Mouse (Mus musculus) mouse embryonic stem cell (cell line): Measurements from ENCODE around the gene Il20rb.

Experiments used
- in situ Hi-C, 2 experiments: fragments of 300-500 bp; cut with MboI; formaldehyde crosslinking; loops; 1 replicate in 1 of 2; 3 replicates in 1 of 2; pipeline ENCODE4 v1.14.3; 2019 to 2020; ENCODE audit warnings: low sequenced_read_pairs in 2 of 2, low pct_unique_long_range_greater_than_20kb in 1 of 2, mixed read lengths in 1 of 2; ENCODE audit not compliant: unreplicated experiment in 1 of 2

The Il20rb gene

DNA sequence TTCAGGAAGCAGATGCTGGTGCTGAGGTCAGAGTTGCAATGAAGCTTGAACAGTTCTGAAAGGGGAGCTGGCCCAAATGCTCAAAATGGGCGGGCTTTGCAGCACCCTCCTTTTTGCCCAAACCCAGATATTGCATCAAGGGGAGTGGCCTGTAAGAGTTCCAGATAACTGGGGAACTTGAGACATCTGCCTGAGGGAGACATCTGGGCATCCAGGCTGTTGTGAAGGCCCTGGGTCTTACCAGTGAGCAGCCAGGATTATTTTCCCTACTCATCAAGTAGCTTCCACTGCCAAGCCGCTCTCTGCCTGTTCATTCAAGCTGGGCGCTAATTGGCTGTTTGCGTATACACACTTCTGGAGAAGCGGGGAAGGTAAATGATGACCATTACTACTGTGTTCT, at the start of gene Il20rb:
TSS of gene Il20rb (minus strand) at position 358 of the 400 bp plus-strand sequence.
- in situ Hi-C loops = no loop called here

- in situ Hi-C loops = loop anchor here (25.0 kb wide), 1 partner anchor 377 kb away; no protein-coding TSS in a partner anchor
These were observed 49.2 kb upstream of the Il20rb start for GRCm38 (mm10) chr9:100535618-100536262.

GRCm38 (mm10) chr9:100534686-100535085, 48.1 kb upstream of the Il20rb start:
- in situ Hi-C loops = loop anchor here (25.0 kb wide), 1 partner anchor 378 kb away; no protein-coding TSS in a partner anchor

DNA sequence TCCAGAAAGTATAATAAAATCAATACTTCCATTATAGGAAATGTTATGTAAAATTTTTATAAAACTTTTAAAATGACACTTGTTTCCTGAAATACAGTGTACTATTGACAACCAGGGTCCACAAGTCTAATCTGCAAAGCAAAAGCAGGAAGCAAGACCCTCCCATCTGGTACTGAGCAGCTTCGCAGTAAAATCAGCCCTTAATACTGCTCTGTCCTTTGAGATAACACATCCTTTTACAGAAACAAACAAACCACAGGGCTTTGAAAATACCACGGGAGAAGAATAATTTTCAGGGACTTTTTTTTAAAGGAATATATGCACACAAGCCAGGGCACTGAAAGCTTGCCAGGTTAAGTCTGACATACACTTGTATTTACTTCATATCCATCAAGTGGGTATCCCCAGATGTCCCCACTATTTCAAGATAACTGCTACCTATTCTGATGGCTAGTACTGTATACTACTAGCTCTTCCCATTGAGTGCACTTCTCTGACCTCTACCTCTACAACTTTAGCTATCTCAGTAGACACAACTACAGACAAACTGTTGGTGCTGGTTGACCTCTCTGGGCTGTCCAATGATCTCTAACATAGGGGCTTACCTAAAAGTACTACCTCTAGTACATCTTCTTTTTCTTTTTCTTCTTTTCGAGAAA, 46.4 kb upstream of the Il20rb start:
- in situ Hi-C loops = loop anchor here (25.0 kb wide), 1 partner anchor 379 kb away; no protein-coding TSS in a partner anchor

- in situ Hi-C loops = loop anchor here (25.0 kb wide), 1 partner anchor 381 kb away; no protein-coding TSS in a partner anchor
These were observed 44.7 kb upstream of the Il20rb start for GRCm38 (mm10) chr9:100531296-100531695.

DNA sequence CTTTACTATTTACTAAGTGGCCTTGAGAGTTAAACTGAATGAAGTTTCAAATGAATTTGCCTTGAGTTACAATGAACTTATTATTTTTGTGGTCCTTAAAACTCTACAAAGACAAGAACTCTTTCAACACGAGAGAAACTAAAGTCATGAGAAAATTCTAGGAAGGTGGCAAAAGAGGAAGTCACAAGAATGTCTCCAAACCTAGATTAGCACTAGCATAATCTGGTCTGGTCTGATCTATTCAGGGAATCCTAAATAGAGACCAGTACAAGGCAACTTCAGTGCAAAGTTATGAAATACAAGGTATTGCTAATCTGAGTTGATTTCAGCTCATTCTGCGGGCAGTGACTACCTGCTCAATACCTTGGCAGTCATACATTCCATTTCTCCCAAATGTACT, 38.6 kb upstream of the Il20rb start:
- in situ Hi-C loops = loop anchor here (25.0 kb wide), 1 partner anchor 387 kb away; no protein-coding TSS in a partner anchor

- in situ Hi-C loops = no loop called here
These were observed 35.4 kb upstream of the Il20rb start for GRCm38 (mm10) chr9:100522029-100522428.

- in situ Hi-C loops = no loop called here
These were observed 34.0 kb upstream of the Il20rb start for GRCm38 (mm10) chr9:100520586-100520985.

- in situ Hi-C loops = no loop called here
These were observed 33.4 kb upstream of the Il20rb start for GRCm38 (mm10) chr9:100520012-100520411.

- in situ Hi-C loops = no loop called here
These were observed 21.0 kb upstream of the Il20rb start for GRCm38 (mm10) chr9:100507581-100507980.

DNA sequence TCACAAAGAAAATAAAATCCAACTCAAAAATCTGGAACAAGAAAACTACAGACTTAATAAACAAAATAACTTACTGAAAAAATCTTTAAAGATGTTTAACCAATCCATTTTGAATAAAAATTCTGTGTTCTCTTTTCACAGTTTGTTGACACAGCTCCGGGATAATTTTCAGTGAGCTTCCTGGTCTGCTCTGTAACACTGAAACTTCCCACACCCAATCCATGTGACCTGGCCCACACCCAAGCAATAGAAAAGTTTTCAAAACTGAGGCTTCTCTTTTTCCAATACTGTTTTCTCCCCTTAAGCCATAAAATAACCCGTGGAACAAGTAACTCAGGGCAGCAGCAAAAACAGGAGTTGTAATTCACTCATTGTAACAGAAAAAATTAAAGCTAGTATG, 20.1 kb upstream of the Il20rb start:
- in situ Hi-C loops = no loop called here

GRCm38 (mm10) chr9:100505498-100505897, 18.9 kb upstream of the Il20rb start:
- in situ Hi-C loops = no loop called here

GRCm38 (mm10) chr9:100493611-100494261, 7.1 kb upstream of the Il20rb start:
- in situ Hi-C loops = no loop called here

GRCm38 (mm10) chr9:100491424-100491823, 4.8 kb upstream of the Il20rb start:
- in situ Hi-C loops = no loop called here

DNA sequence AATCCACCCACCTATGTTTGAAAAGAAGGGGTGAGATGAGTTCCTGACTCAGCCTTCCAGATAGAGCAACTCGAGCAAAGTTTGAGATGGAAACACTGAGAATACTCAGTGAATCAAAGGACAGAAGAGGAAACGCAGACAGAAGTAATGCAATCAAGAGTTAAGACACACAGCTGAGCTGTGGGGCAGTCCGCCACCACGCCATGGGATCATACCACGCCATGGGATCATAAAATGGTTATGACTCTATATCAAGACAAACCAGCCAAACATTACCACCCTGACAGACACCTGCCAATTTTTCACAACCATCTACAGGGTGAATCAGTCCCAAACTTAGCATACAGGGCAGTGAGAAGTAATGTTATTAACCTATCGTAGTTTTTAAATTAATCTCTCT, 2.4 kb upstream of the Il20rb start:
- in situ Hi-C loops = no loop called here

- in situ Hi-C loops = no loop called here
These were observed 1.6 kb upstream of the Il20rb start for GRCm38 (mm10) chr9:100488056-100488713.

DNA sequence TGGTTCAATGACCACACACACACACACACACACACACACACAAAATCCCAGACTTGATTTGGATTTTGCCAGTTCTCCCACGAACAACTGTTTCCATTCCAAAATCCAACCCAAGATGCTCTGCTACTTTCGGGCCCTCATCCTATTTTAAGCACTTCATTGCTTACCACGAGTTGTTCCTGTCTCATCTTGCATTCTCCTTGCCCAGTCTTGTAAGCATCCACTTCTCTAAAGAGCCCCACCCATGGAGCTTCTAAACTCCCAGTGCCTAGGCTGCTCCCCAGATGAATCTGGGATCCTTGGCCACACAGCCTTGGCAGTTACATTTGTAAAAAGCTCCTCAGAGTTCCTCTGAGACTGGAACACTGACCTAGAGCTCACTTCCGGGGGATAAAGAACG, 3.3 kb downstream of the Il20rb start:
- in situ Hi-C loops = no loop called here

GRCm38 (mm10) chr9:100481626-100482025, 5.0 kb downstream of the Il20rb start:
- in situ Hi-C loops = no loop called here

DNA sequence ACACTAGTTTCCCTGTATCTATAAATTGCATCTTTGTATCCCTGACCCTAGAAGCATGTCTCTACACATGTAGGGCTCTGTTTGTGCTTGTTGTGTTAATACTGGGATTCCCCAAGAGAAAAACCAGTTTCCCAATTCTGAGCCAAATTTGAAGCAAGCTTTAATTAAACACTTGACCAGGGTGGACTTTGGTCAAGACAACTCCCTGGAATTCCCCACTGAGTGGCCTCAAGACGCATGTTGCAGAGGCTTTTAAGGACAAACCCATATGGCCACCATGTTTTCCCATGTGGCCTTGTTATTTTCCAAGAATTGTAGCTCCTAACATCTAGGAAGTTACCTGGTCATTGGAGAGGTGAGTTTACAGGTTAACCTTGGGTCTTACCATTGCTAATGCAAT, 12.5 kb downstream of the Il20rb start:
- in situ Hi-C loops = loop anchor here in 1 of 2 experiments (25.0 kb wide), 1 partner anchor 438 kb away; no protein-coding TSS in a partner anchor
